Mouse (Mus musculus) G1E (cell line): ENCODE results near the gene Art5.

Source experiments
- POLR2AphosphoS5 ChIP-seq: IDR thresholded peaks from 2 replicates; pipeline ENCODE4 v1.6.1; 2012; ENCODE audit warnings: low read depth, low read length, inconsistent platforms; ENCODE audit not compliant: insufficient replicate concordance
- TAL1 ChIP-seq: conservative IDR thresholded peaks from 2 replicates; pipeline ENCODE4 v1.6.1; 2012; ENCODE audit warnings: low read depth, low read length, inconsistent platforms, mixed read lengths

DNA sequence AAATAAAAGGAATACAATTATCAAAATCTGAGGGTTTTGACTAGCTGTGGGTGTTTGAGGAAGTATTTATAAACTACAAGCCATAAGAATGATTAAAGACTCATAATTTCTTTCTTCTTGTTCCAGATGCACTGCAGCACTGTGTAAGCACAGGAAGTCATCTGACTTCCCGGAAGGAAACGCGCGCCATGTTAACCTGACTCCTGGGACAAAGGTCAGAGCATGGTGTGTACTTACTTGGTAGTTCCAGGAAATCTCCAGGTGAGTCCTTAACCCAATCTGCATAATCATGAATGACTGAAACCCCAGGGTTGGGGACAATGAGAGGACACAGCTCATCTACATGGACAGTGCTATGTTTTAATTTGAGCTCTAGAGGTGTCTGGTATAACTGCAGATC is 23.1 kb upstream of the Art5 start:
- TF ChIP-seq TAL1 (no peak), POLR2AphosphoS5 (no peak)
